Mouse (Mus musculus) testis, adult 2 months (tissue): ENCODE measurements around the gene Fhad1.

Experiments
- CTCF ChIP-seq: fragments of 200-500 bp; IDR thresholded peaks from 2 replicates; pipeline ENCODE4 v1.5.1; 2012; ENCODE audit warnings: low read depth, mild to moderate bottlenecking, inconsistent platforms, low read length, moderate library complexity; ENCODE audit not compliant: control insufficient read depth, insufficient read depth, insufficient replicate concordance
- POLR2A ChIP-seq: fragments of 200-500 bp; IDR thresholded peaks from 2 replicates; pipeline ENCODE4 v1.6.1; 2012; ENCODE audit warnings: low read depth, mild to moderate bottlenecking, inconsistent platforms, low read length, moderate library complexity; ENCODE audit not compliant: control insufficient read depth

GRCm38 (mm10) chr4:141863726-141864280 lies 151.1 kb downstream of the Fhad1 start:
- TF ChIP-seq CTCF = no peak
- TF ChIP-seq POLR2A = no peak
